Mouse (Mus musculus) hematopoietic stem cell, adult 5-6 weeks (primary cell): Measurements from ENCODE around the gene Ppa1. TPM values are rescaled to one million over a fixed set of nuclear protein-coding genes. Genes with fewer than 3 reads are reported as not detected.
"Not testable (repeated sequence)": the region's sequence is repeated elsewhere in the genome, so short reads cannot be mapped to it uniquely, and the experiment has no call there.

Source experiments
- ATAC-seq, 2 experiments: fragments of 125-278 bp in 1 of 2; replicated peaks in 1 of 2; 2 replicates each; pipeline ENCODE4 v1.8.0; 2016 to 2017; ENCODE audit warnings: inconsistent platforms in 2 of 2, mild to moderate bottlenecking in 2 of 2, moderate number of reproducible peaks in 2 of 2, low read depth in 1 of 2, moderate TSS enrichment in 1 of 2; ENCODE audit not compliant: low FRiP score in 2 of 2, poor library complexity in 2 of 2, severe bottlenecking in 2 of 2, insufficient read depth in 1 of 2, low TSS enrichment in 1 of 2
- total RNA-seq: library from RNA; stranded (forward); fragments of 172-1452, 232-1000 nt; gene quantifications from 2 replicates; pipeline ENCODE4 v1.2.3, GENCODE M21; 2017

Ppa1 gene
- total RNA-seq = 136 and 165 TPM in 2 replicates

DNA sequence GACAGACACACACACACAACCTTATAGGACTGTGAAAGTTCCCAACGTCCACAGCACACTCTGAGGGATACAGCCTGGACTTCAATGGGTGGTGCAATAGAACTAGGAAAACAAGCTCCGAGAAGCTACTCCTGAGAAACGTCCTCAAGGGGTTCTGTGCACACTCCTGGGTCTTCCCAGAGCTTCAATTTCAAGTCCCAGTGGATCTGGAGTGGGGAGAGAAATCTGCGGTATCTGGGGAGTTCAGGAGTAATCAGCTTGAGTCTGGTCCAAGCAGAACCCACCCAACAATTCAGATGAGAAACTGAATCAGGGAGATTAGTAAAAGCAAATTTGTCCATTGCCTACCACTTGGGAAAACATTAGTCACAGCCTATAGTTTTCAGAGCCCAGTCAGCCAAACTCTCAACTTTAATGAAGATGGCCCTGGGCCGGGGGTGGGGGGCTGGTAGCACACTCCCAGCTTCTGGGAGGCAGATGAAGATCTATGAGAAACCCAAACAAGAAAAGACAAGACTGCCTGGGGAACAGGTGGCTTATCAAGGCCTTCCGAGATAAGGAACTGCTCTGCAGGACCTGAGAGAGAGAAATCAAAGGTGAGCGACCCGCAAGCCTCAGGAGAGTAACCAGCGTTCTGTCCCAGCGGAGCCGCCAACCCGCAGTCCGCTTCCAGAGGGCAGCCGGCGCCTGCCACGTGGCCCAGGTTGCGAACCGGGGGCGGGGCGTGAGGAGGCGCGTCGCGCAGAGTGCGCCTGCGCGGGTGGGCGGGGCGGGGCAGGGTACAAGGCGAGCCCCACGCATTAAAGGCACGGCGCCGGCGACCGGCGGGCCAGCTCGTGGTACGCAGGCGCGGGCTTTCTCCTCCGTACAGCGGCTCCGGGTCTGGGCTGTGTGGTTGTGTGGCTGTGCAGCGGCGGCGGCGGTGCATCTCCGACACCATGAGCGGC lies at the start of gene Ppa1:
Ppa1 (plus strand) TSS at position 763 of the 947 bp plus-strand sequence.
- peak; percentile 63 to 81 for ATAC-seq

DNA sequence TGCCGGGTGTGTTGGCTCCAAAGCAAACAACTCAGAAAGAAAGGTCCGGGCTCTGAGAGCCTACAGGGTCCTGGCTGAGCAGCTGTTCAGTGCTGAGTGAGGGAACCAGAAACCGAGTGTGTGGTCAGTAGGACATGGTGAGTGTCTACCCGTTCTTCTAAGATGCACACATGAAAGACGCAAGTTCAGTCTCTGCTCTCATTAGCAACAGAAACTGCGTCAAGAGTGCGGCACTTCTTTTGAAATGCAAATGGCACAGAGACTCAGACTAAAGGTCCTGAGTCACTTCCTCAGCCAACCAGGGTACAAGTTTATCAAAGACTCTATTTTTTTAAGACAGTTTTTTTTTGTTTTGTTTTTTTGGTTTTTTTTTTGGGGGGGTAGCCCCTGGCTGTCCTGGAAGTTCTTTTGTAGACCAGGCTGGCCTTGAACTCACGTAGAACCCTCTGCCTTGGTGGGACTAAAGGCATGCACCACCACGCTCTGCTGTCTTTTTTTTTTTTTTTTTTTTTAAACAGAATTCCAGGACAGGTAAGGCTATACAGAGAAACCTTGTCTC lies 48.7 kb upstream of the Ppa1 start:
- ATAC-seq = no peak

- peak; percentile 74 to 80 for ATAC-seq
These were observed 45.9 kb upstream of the Ppa1 start for GRCm38 (mm10) chr10:61602283-61603033.

- ATAC-seq = no peak
These were observed 43.8 kb upstream of the Ppa1 start for GRCm38 (mm10) chr10:61604376-61605065.

- ATAC-seq = not testable (repeated sequence)
These were observed 43.0 kb upstream of the Ppa1 start for GRCm38 (mm10) chr10:61605381-61605780.

GRCm38 (mm10) chr10:61605851-61606250 lies 42.5 kb upstream of the Ppa1 start:
- ATAC-seq = peak; percentile 50 to 57; a peak in 2 of 4 replicates

DNA sequence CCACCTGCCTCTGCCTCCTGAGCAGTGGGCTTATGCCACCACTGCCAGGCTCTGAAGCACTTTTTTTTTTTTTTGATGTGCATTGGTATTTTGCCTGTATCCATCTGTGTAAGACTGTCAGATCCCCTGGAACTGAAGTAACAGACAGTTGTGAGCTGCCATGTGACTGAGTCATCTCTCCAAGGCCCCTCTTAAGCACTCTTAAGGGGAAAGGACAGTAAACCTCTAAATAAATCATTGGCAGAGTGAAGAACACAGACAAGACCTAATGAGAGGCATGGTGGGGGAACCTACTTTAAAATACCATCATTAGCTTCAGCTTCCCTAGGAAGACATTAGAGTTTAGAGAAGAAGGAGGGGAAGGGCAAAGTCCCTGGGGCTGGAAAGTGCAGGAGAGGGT lies 40.1 kb upstream of the Ppa1 start:
- ATAC-seq = no peak

GRCm38 (mm10) chr10:61610650-61611235 lies 37.6 kb upstream of the Ppa1 start:
- ATAC-seq = peak in 1 of 2 experiments; percentile 51; a peak in 2 of 4 replicates

GRCm38 (mm10) chr10:61614311-61614710 lies 34.0 kb upstream of the Ppa1 start:
- ATAC-seq = no peak

DNA sequence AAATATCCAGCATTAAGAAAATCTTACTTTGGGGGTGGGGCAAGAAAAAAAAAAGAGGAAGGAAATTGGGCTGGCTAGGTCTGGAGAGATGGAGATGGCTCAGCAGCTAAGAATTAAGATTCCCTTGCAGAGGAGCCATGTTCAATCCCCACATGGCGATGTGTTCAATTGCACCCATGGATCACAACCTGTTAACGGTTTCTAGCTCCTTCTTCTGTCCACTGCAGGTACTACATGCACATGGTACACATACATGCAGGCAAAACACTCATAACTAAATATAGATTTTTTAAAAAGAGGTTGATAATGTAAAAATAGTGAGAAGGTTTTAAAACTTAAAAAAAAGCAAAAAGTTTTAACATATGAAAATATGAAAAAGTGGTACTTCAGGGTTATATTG lies 29.8 kb upstream of the Ppa1 start:
- ATAC-seq = no peak

- ATAC-seq = no peak
These were observed 26.7 kb upstream of the Ppa1 start for GRCm38 (mm10) chr10:61621681-61622080.

- not testable (repeated sequence) for ATAC-seq
These were observed 24.5 kb upstream of the Ppa1 start for GRCm38 (mm10) chr10:61623874-61624273.

DNA sequence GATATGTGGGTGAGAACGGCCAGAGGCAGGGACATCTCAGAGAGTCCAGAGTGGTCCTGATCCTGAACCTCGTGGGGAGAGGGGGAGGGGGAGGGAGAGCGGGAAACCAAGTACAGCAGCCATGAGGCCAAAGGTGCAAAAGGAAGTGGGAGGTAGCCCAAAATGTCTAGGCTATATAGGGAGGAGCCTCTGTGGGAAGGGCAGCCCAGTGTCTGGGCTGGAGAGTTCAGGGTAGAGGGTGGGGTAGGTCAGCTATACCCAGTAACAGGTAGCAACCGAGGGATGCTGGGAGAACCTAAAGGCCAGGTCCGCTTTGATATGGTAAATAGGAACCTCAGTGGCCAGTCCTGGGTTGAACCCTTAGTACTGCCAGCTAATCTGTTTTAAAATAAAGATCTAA lies 23.6 kb upstream of the Ppa1 start:
- ATAC-seq = no peak

GRCm38 (mm10) chr10:61625381-61626257 lies 22.7 kb upstream of the Ppa1 start:
- peak; percentile 38 to 77; a peak in 2 of 4 replicates for ATAC-seq

DNA sequence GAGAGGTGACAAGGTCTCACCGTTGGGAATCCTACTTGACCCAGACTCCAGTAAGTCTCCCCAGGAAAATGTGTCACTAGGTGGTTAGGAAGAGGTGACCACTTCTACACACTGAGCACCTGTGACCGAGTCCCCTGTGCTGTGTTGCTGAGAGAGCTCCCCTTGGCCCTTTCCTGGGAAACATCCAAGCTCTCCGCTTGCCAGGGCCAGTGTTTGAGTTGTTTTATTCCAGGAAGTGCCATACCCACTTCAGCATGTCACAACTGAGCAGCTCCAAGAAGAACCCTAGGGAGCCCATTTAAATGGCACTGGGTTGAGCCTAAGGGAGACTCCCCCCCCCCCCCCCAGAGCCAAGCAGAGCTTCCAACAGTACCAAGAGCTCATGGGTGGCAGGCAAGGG lies 21.8 kb upstream of the Ppa1 start:
- no peak for ATAC-seq

GRCm38 (mm10) chr10:61627195-61627937 lies 21.0 kb upstream of the Ppa1 start:
- ATAC-seq = no peak
